Mouse (Mus musculus) heart, embryonic 11.5 days (tissue): ENCODE measurements around the gene Tmem80. TPM values are rescaled to one million over a fixed set of nuclear protein-coding genes. Genes with fewer than 3 reads are reported as not detected.

Source experiments
- ATAC-seq: fragments of 200-750 bp; cut with Nextera tagmentation; replicated peaks from 2 replicates; pipeline ENCODE4 v1.8.0; 2017; ENCODE audit warnings: moderate library complexity; ENCODE audit not compliant: insufficient number of reproducible peaks, low FRiP score, low TSS enrichment
- H3K27ac ChIP-seq: fragments of 300-500 bp; sonication (generic); 2 replicates; pipeline ENCODE4 v1.5.1; 2014; ENCODE audit warnings: mild to moderate bottlenecking, low read depth, low read length
- H3K27me3 ChIP-seq: fragments of 300-500 bp; sonication (generic); 2 replicates; pipeline ENCODE4 v1.6.1; 2014; ENCODE audit warnings: mild to moderate bottlenecking, low read length, mixed read lengths; ENCODE audit not compliant: control insufficient read depth, insufficient read depth
- H3K36me3 ChIP-seq: fragments of 300-500 bp; sonication (generic); 2 replicates; pipeline ENCODE4 v1.6.1; 2014; ENCODE audit warnings: mild to moderate bottlenecking, low read length, moderate library complexity, mixed read lengths; ENCODE audit not compliant: control insufficient read depth, insufficient read depth
- H3K4me1 ChIP-seq: fragments of 300-500 bp; sonication (generic); 2 replicates; pipeline ENCODE4 v1.6.1; 2014; ENCODE audit warnings: low read length; ENCODE audit not compliant: control insufficient read depth, insufficient read depth
- H3K4me2 ChIP-seq: fragments of 300-500 bp; sonication (generic); 2 replicates; pipeline ENCODE4 v1.6.1; 2014; ENCODE audit warnings: mild to moderate bottlenecking, moderate library complexity
- H3K4me3 ChIP-seq: fragments of 300-500 bp; sonication (generic); 2 replicates; pipeline ENCODE4 v1.5.1; 2014; ENCODE audit warnings: low read depth, low read length
- H3K9ac ChIP-seq: fragments of 300-500 bp; sonication (generic); 2 replicates; pipeline ENCODE4 v1.6.1; 2014; ENCODE audit warnings: mild to moderate bottlenecking, low read depth, low read length, moderate library complexity
- H3K9me3 ChIP-seq: fragments of 300-500 bp; sonication (generic); replicated peaks from 2 replicates; pipeline ENCODE4 v1.6.1; 2016; ENCODE audit warnings: low read length; ENCODE audit not compliant: control insufficient read depth
- WGBS: fragments of 180-500 bp; shearing (Covaris S2); extraction: QIAGEN DNeasy Blood & Tissue Kit; methylation state at CpG from one replicate; pipeline ENCODE4 v1.1.7; 2014; ENCODE audit not compliant: insufficient replicate concordance; 5-methylcytosine and 5-hydroxymethylcytosine counted together
- polyA plus RNA-seq: library from polyadenylated mRNA; unstranded; fragments of >200 nt; fragmentation: Nextera tagmentation; extraction: Ambion mirVana; gene quantifications from 2 replicates; pipeline ENCODE4 v1.2.1, GENCODE M21; 2014

The Tmem80 gene
- polyA plus RNA-seq, 1 experiment from 2014 or later = 23.6 TPM

DNA sequence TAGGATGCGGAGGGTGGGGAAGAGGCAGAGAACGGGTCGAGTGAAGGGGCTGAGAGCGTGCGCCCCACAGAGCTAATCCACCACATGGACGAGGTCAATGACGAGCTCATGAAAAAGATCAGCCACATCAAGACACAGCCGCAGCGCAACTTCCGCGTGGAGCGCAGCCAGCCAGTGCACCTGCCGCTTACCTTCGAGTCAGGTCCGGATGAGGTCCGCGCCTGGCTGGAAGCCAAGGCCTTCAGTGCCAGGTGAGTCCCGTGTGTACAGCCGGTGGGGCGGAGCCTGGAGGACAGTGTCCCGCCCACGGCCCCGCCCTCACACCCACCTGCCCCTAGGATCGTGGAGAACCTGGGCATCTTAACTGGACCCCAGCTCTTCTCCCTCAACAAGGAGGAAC is 34.0 kb downstream of the Tmem80 start:
- Histone ChIP-seq H3K4me1 (no peaks in the 10 kb centered on the region), H3K27ac (no peak overlapping the region), H3K9ac (no peak overlapping the region), H3K36me3 (no peaks in the 10 kb centered on the region), H3K9me3 (no peaks in the 10 kb centered on the region), H3K4me3 (no peak overlapping the region), H3K4me2 (no peak overlapping the region), H3K27me3 (peaks cover 33% of the 10 kb centered on the region)
- no peak for ATAC-seq
- 14% methylated on average over 24 of the region's 24 CpGs for WGBS

DNA sequence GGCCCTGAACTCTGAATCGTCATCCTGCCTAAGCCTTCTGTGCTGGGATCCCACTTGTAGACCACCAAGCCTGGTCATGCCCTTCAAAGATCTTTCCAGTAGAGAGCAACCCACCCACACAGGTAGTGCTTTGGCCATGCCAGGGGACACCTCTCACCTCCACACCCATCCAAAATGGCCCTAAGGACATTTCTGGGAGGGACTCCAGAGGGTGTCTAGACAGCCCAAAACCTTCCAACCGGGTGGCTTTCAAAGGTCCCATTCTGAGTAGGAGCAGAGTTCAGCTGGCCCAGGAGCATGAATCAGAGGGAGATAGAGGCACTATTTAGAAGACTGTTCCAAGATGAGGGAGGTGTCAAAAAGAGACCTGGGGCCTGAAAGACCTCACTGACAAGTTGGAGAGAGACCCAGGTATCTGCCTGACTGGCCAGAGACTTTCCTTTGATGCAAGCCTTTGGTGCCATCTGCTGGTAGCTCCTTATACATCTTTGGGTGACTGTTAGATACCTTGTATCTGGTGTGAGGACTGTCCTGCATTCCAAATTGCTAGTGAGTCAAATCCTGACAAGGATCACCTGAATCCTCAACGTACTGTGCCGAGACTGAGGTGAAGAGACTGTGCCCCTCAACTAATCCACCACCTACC is 35.7 kb downstream of the Tmem80 start:
- Histone ChIP-seq H3K27ac (peak overlapping the region; percentile 24; the same call in 1 of the 2 replicates), H3K4me2 (no peak overlapping the region), H3K27me3 (peaks cover 33% of the 10 kb centered on the region), H3K36me3 (no peaks in the 10 kb centered on the region), H3K9me3 (no peaks in the 10 kb centered on the region), H3K4me1 (no peaks in the 10 kb centered on the region), H3K9ac (no peak overlapping the region), H3K4me3 (no peak overlapping the region)
- 49% methylated on average over 4 of the region's 4 CpGs for WGBS
- no peak for ATAC-seq

DNA sequence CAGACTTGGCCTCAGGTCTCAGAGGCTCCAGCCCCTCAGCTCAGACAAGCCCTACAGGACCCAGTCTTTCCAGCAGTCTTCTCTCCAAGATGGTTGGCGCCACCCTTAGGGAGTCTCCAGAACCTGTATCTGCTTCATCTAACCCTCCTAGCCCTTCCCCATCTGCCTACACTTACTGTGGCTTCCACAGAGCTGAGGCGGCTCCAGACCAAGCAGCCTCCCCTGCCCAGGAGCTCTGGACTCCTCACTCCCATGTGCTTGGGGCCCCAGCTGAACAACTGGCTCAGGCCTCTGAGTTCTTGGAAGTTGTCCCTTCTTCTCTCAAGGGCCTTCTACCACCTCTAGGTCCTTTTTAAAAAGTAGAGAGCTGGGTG is 36.2 kb downstream of the Tmem80 start:
- WGBS = 47% methylated on average over 2 of the region's 2 CpGs
- Histone ChIP-seq H3K9ac (no peak overlapping the region), H3K4me1 (no peaks in the 10 kb centered on the region), H3K4me3 (no peak overlapping the region), H3K36me3 (no peaks in the 10 kb centered on the region), H3K4me2 (no peak overlapping the region), H3K27ac (peak overlapping the region; percentile 24; the same call in 1 of the 2 replicates), H3K9me3 (no peaks in the 10 kb centered on the region), H3K27me3 (peaks cover 33% of the 10 kb centered on the region)
- no peak for ATAC-seq

DNA sequence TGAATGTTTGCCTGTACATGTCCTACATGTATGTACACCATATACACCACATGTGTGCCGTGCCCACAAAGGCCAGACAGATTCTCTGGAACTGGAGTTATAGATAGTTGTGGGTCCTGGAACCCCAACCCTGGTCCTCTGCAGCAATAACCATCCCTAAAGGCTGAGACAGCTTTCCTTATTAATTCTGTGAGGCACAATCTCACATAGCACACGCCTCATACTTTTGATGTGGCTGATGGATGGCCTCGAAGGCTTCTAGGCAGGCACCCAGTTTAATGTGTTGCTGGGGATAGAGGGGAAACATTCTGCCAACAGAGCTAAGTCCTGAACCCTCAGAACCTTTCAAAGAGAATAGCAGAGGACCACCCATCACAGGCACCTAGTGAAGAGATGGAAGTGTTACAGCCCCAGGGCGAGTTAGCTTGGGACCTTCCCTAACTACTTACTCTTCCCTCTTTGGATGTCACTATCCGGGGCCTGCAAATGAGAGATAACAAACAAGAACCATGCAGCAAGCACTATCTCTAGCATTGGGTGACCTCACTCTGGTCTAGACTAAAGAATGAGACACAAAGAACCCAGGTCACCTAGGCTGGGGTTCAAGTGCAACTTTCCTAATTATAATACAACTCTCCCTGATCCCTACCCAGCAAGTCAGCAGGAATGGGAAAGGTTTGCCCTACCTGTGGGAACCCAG is 37.0 kb downstream of the Tmem80 start:
- Histone ChIP-seq H3K27ac (peak overlapping the region; percentile 64), H3K27me3 (peaks cover 33% of the 10 kb centered on the region), H3K9me3 (no peaks in the 10 kb centered on the region), H3K4me3 (no peak overlapping the region), H3K4me1 (no peaks in the 10 kb centered on the region), H3K4me2 (no peak overlapping the region; the same call in 1 of the 2 replicates), H3K36me3 (no peaks in the 10 kb centered on the region), H3K9ac (no peak overlapping the region)
- 69% methylated on average over 5 of the region's 5 CpGs for WGBS
- peak; percentile 77 for ATAC-seq

DNA sequence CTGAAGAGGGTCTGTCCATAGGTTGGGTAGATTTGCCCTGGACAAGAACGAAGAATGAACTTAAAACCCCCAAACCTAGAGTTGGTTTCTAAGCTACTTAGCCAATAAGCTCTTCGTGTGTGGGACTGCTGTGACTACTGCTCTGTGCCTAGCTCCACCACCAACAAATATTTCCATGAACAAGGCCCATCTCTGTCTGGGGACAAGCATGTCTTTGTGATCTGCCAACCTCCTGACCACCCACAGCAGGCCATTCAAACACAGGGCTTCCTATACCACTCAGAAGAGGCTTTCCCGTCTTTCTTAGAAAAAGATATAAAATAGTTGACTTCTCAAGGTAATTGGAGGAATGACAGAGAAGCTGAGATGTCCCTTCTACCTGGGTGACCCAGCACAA is 37.5 kb downstream of the Tmem80 start:
- Histone ChIP-seq H3K4me2 (no peak overlapping the region; the same call in 1 of the 2 replicates), H3K27me3 (peaks cover 33% of the 10 kb centered on the region), H3K9me3 (no peaks in the 10 kb centered on the region), H3K4me1 (no peaks in the 10 kb centered on the region), H3K4me3 (no peak overlapping the region), H3K36me3 (no peaks in the 10 kb centered on the region), H3K27ac (peak overlapping the region; percentile 64), H3K9ac (no peak overlapping the region)
- no peak for ATAC-seq
- 66% methylated on average over 3 of the region's 3 CpGs for WGBS

DNA sequence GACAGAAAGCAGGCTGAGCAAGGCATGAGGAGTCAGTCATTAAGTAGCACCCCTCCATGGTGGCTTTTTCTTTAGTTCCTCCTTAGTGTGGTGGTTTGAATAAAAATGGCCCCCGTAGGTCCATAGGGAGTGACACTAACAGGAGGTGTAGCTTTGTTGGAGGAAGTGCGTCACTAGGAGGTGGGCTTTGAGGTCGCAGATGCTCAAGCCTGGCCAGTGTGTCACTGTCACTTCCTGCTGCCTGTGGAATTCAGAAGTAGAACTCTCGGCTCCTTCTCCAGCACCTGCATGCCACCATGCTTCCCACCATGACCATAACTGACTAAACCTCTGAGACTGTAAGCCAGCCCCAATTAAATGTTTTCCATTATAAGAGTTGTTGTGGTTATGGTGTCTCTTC is 39.8 kb downstream of the Tmem80 start:
- ATAC-seq = no peak
- H3K9me3 ChIP-seq = no peaks in the 10 kb centered on the region
- H3K4me1 ChIP-seq = no peaks in the 10 kb centered on the region
- H3K36me3 ChIP-seq = no peaks in the 10 kb centered on the region
- H3K27me3 ChIP-seq = peaks cover 11% of the 10 kb centered on the region
- no peak overlapping the region for H3K4me3 ChIP-seq
- H3K27ac ChIP-seq = no peak overlapping the region
- WGBS = 78% methylated on average over 4 of the region's 4 CpGs
- no peak overlapping the region for H3K9ac ChIP-seq
- H3K4me2 ChIP-seq = no peak overlapping the region

DNA sequence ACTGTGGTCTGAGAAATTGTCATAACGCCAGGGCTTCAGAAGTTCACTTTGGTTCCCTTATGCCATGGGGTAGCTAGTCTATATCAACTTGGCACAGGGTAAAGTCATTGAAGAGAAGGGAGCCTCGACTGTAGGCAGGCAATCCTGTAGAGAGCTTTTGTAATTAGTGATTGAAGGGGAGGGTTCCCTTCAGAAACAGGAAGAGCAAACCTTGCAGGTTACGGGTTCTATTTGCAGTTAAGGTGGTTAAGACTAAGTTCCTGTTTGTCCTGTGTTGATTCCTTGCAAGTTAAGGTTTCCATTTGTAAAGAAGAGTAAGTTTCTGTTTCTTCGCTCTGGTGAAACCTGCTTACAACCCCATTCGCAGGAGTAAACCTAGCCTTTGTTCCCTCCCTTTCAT is 42.4 kb downstream of the Tmem80 start:
- Histone ChIP-seq H3K4me3 (no peak overlapping the region), H3K27me3 (peaks cover 2% of the 10 kb centered on the region), H3K9ac (no peak overlapping the region), H3K4me1 (no peaks in the 10 kb centered on the region), H3K4me2 (no peak overlapping the region), H3K27ac (no peak overlapping the region), H3K36me3 (no peaks in the 10 kb centered on the region), H3K9me3 (no peaks in the 10 kb centered on the region)
- 68% methylated on average over 5 of the region's 5 CpGs for WGBS
- no peak for ATAC-seq

DNA sequence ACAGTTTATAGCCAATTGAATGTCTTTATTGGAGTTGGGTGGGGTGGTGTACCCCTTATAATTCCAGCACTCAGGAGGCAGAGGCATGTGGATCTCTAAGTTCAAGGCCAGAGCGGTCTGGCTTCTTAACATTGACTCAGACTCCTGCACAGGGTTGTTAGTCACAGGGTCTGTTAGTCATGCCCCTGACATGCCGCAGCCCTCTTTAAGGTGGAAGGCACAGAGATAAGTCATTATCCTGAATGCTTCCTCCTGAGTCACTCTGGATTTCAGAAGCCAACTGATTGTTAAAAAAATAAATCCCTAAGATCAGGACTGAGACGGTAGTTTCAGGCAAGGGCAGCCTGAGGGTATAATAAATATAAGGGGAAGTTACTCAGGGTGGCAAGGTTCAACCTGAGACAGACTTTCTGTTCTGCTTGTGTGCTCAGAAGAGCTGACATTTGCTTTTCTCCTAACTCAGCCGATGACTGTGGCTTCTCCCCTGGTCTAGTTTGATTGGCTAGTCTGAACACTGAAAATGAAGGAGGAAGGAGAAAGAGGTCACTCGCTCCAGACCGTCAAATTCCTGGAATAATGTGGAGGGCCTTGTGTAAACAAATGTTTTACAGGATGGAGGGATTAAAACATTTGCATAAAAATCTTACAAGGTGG is 44.5 kb downstream of the Tmem80 start:
- 44% methylated on average over 6 of the region's 6 CpGs for WGBS
- Histone ChIP-seq H3K4me2 (no peak overlapping the region), H3K4me1 (no peaks in the 10 kb centered on the region)

More for the DNA sequence above, 44.5 kb downstream of the Tmem80 start:
- H3K9me3 ChIP-seq = no peaks in the 10 kb centered on the region
- H3K36me3 ChIP-seq = no peaks in the 10 kb centered on the region
- H3K4me3 ChIP-seq = no peak overlapping the region
- H3K27ac ChIP-seq = no peak overlapping the region
- no peak for ATAC-seq
- H3K9ac ChIP-seq = no peak overlapping the region
- H3K27me3 ChIP-seq = no peaks in the 10 kb centered on the region
